Mouse (Mus musculus): ENCODE measurements around the gene Igfals.

Gene Igfals

GRCm38 (mm10) chr17:24894061-24894994 is 28.5 kb downstream of the Igfals start:
- DNase-seq (ENCODE audit: low spot score) = no peak

GRCm38 (mm10) chr17:24894995-24895547 is 29.3 kb downstream of the Igfals start, which contains the start of the genes Eme2 and Mrps34:
Gene Eme2 (minus strand): TSS chr17:24895087.
Gene Mrps34 (plus strand): TSS chr17:24895116.
- DNase-seq (ENCODE audit: low spot score) = peak; percentile 83

GRCm38 (mm10) chr17:24895571-24896240 is 29.9 kb downstream of the Igfals start:
- DNase-seq (ENCODE audit: low spot score) = no peak

GRCm38 (mm10) chr17:24896241-24896992 is 30.6 kb downstream of the Igfals start, which contains the start of gene Nme3:
Gene Nme3 (plus strand): TSS chr17:24896500.
- peak; percentile 79 for DNase-seq (ENCODE audit: low spot score)

- DNase-seq (ENCODE audit: low spot score) = no peak
These were observed 31.1 kb downstream of the Igfals start for GRCm38 (mm10) chr17:24896993-24897269.

- DNase-seq (ENCODE audit: low spot score) = no peak
These were observed 31.8 kb downstream of the Igfals start for GRCm38 (mm10) chr17:24897600-24897999.

GRCm38 (mm10) chr17:24898041-24898854 is 32.5 kb downstream of the Igfals start:
- no peak for DNase-seq (ENCODE audit: low spot score)

- DNase-seq (ENCODE audit: low spot score) = no peak
These were observed 33.4 kb downstream of the Igfals start for GRCm38 (mm10) chr17:24899153-24899552.

GRCm38 (mm10) chr17:24900014-24900413 is 34.2 kb downstream of the Igfals start:
- no peak for DNase-seq (ENCODE audit: low spot score)

- DNase-seq (ENCODE audit: low spot score) = no peak
These were observed 36.3 kb downstream of the Igfals start for GRCm38 (mm10) chr17:24902124-24902523.

- no peak for DNase-seq (ENCODE audit: low spot score)
These were observed 37.1 kb downstream of the Igfals start for GRCm38 (mm10) chr17:24902671-24903474.

GRCm38 (mm10) chr17:24903767-24904166 is 38.0 kb downstream of the Igfals start:
- DNase-seq (ENCODE audit: low spot score) = no peak

GRCm38 (mm10) chr17:24907591-24907990 is 41.8 kb downstream of the Igfals start:
- no peak for DNase-seq (ENCODE audit: low spot score)

GRCm38 (mm10) chr17:24913984-24914383 is 48.2 kb downstream of the Igfals start:
- no peak for DNase-seq (ENCODE audit: low spot score)

- no peak for DNase-seq (ENCODE audit: low spot score)
These were observed 57.4 kb downstream of the Igfals start for GRCm38 (mm10) chr17:24923246-24923645.

- DNase-seq (ENCODE audit: low spot score) = no peak
These were observed 63.7 kb downstream of the Igfals start for GRCm38 (mm10) chr17:24929506-24929905.
